Mouse (Mus musculus) testis, adult 2 months (tissue): ENCODE results near the gene Gramd1b. TPM values are rescaled to one million over a fixed set of nuclear protein-coding genes. Genes with fewer than 3 reads are reported as not detected.

Experiments used
- H3K27ac ChIP-seq: fragments of 200-500 bp; 2 replicates; pipeline ENCODE4 v1.5.1; 2012; ENCODE audit warnings: low read depth, low read length; ENCODE audit not compliant: control insufficient read depth, insufficient read depth
- H3K27me3 ChIP-seq: fragments of 200-500 bp; 2 replicates; pipeline ENCODE4 v1.6.1; 2012; ENCODE audit warnings: mild to moderate bottlenecking, low read length, moderate library complexity; ENCODE audit not compliant: control insufficient read depth, insufficient read depth
- H3K36me3 ChIP-seq: fragments of 200-500 bp; 2 replicates; pipeline ENCODE4 v1.6.1; 2012; ENCODE audit warnings: mild to moderate bottlenecking, low read length; ENCODE audit not compliant: control insufficient read depth, insufficient read depth
- H3K4me1 ChIP-seq: fragments of 200-500 bp; 2 replicates; pipeline ENCODE4 v1.6.1; 2012; ENCODE audit warnings: low read length; ENCODE audit not compliant: control insufficient read depth, insufficient read depth
- H3K4me3 ChIP-seq: fragments of 200-500 bp; 2 replicates; pipeline ENCODE4 v1.5.1; 2012; ENCODE audit warnings: low read depth, mild to moderate bottlenecking, low read length, moderate library complexity, mixed read lengths; ENCODE audit not compliant: control insufficient read depth
- CTCF ChIP-seq: fragments of 200-500 bp; IDR thresholded peaks from 2 replicates; pipeline ENCODE4 v1.5.1; 2012; ENCODE audit warnings: low read depth, mild to moderate bottlenecking, inconsistent platforms, low read length, moderate library complexity; ENCODE audit not compliant: control insufficient read depth, insufficient read depth, insufficient replicate concordance
- POLR2A ChIP-seq: fragments of 200-500 bp; IDR thresholded peaks from 2 replicates; pipeline ENCODE4 v1.6.1; 2012; ENCODE audit warnings: low read depth, mild to moderate bottlenecking, inconsistent platforms, low read length, moderate library complexity; ENCODE audit not compliant: control insufficient read depth
- polyA plus RNA-seq: library from polyadenylated mRNA; depleted of rRNA; stranded (reverse); fragments of >200 nt; gene quantifications from 2 replicates; pipeline ENCODE4 v1.2.3, GENCODE M21; 2012

Gramd1b gene
- polyA plus RNA-seq, 1 experiment: 143 TPM

DNA sequence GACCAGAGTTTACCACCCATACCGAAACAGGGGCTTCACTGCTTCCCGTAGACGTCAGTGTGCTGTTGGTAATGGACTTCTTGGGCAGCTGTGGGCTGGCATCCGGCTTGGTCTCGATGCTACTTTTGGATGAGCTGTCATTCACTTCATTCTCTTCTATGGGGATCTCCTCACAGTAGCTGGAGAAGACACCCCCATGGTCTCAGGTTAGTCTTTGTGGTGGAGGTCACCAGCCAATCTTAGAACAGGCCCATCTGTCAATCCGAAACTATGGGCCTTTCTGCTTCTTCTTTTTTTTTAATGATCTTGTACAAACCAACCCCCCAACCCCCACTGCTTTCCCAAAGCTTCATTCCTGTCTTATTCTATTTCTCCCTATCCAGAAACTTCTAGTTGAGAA, 221.3 kb downstream of the Gramd1b start:
- H3K27ac ChIP-seq: no peak overlapping the region
- no peaks in the 10 kb centered on the region for H3K27me3 ChIP-seq
- H3K4me3 ChIP-seq: no peak overlapping the region
- no peaks in the 10 kb centered on the region for H3K4me1 ChIP-seq
- peaks cover 3% of the 10 kb centered on the region; the same call in 1 of the 2 replicates for H3K36me3 ChIP-seq
- TF ChIP-seq CTCF (no peak), POLR2A (no peak)

GRCm38 (mm10) chr9:40307311-40307710, 223.9 kb downstream of the Gramd1b start:
- TF ChIP-seq CTCF: no peak
- TF ChIP-seq POLR2A: no peak
- Histone ChIP-seq H3K27me3 (no peaks in the 10 kb centered on the region), H3K36me3 (peaks cover 9% of the 10 kb centered on the region; the same call in 1 of the 2 replicates), H3K4me3 (peak overlapping the region; percentile 69), H3K27ac (peak overlapping the region; percentile 59), H3K4me1 (no peaks in the 10 kb centered on the region; the same call in none of the 2 replicates)

DNA sequence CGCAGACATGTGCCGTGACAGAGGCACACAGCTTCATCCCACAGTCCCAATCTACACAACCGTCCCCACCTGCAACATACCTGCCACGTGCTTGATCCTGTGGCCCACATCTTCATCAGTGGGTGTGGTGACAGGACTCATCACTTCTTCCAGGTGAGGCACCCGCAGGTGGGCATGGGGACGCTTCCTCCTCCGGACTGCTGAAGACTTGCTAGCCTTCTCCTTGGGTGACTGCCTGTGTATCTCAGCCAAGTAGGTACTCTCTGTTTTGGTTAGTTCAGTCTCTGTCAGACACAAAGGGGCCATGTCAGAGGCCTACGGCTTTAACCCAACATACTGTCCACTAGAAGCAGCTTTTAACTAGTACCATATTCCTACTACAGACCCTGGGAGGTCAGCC, 226.9 kb downstream of the Gramd1b start:
- peaks cover 8% of the 10 kb centered on the region; the same call in 1 of the 2 replicates for H3K36me3 ChIP-seq

GRCm38 (mm10) chr9:40302375-40302774, 228.8 kb downstream of the Gramd1b start:
- no peaks in the 10 kb centered on the region for H3K27me3 ChIP-seq
- H3K27ac ChIP-seq: no peak overlapping the region
- no peak overlapping the region for H3K4me3 ChIP-seq
- H3K36me3 ChIP-seq: peaks cover 8% of the 10 kb centered on the region; the same call in 1 of the 2 replicates
- TF ChIP-seq POLR2A (no peak), CTCF (no peak)
- no peaks in the 10 kb centered on the region; the same call in none of the 2 replicates for H3K4me1 ChIP-seq

More for the DNA sequence above, 226.9 kb downstream of the Gramd1b start:
- TF ChIP-seq CTCF (no peak), POLR2A (no peak)
- Histone ChIP-seq H3K27ac (no peak overlapping the region), H3K4me3 (no peak overlapping the region), H3K27me3 (no peaks in the 10 kb centered on the region), H3K4me1 (no peaks in the 10 kb centered on the region; the same call in none of the 2 replicates)

- TF ChIP-seq POLR2A (no peak), CTCF (no peak)
- H3K4me1 ChIP-seq: no peaks in the 10 kb centered on the region; the same call in none of the 2 replicates
- H3K27ac ChIP-seq: no peak overlapping the region; the same call in 1 of the 2 replicates
- H3K27me3 ChIP-seq: no peaks in the 10 kb centered on the region
- no peak overlapping the region for H3K4me3 ChIP-seq
- H3K36me3 ChIP-seq: peaks cover 8% of the 10 kb centered on the region; the same call in 1 of the 2 replicates
Measured at GRCm38 (mm10) chr9:40301475-40301874, 229.7 kb downstream of the Gramd1b start.

DNA sequence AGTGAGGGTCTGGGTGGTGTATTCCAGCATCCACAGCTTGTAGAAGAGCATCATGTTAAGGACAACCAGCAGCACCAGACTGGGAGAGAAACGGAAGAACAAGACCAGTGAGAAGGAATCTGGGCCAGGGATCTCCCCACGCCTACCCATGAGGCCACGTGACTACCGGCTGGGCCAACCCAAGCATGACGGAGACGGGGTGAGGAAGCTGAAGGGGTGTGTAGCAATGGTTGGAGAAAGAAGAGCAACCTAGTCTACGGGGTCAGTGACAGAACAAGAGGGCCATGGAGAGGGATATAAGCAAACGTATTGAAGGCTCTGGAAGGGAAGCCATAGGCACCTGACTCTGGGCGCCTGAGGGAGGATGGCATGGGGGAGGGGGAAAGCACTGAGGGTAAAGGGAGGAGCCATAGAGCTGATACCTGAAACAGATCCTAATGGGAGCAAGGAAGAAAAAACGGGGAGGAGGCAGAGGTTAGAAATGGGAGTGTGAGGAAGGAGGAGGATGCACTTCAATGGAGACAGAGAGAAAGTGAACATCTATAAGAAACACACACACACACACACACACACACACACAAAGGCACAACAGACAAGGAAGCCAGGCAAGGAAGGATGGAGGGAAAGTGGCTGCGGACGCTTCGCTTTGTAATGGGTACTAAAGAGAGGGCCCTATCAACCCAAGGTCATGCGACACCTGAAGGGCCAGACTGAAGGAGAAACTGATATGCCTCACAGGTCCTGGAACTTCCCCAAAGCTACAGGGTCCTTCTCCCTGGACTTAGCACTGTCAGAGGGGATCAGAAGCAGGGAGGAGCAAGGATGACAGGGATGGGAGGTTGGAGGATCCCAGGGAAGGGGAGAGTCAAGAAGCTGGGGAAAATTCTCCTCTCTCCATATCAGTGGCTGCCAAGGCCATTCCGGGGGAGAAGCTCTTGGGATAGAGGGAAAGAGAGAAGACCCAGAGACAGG, 230.9 kb downstream of the Gramd1b start:
- no peak overlapping the region for H3K4me3 ChIP-seq
- H3K27me3 ChIP-seq: no peaks in the 10 kb centered on the region
- H3K4me1 ChIP-seq: no peaks in the 10 kb centered on the region; the same call in none of the 2 replicates
- H3K27ac ChIP-seq: no peak overlapping the region
- peaks cover 8% of the 10 kb centered on the region; the same call in 1 of the 2 replicates for H3K36me3 ChIP-seq
- no peak for TF ChIP-seq CTCF
- TF ChIP-seq POLR2A: no peak

DNA sequence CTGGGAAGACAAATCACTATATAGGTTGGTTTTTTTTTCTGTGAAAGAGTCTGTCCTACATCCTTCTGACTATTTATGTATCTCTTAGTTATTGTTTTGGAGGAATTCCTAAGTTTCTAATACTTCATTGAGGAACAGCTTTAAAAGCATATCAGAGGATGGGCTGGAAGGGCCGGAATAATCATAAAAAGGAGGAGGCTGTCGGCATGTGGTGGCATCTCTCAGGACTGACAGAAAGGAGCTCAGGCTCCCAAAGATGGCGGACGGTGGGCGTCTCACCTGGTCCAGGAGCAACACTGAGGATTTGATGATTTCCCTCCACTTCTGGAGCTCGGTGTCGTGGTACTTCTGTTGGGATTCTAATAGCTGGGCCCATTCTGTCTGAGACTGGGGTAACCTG, 231.9 kb downstream of the Gramd1b start:
- no peaks in the 10 kb centered on the region; the same call in none of the 2 replicates for H3K4me1 ChIP-seq
- no peaks in the 10 kb centered on the region for H3K27me3 ChIP-seq
- TF ChIP-seq POLR2A: no peak
- no peak for TF ChIP-seq CTCF
- no peak overlapping the region for H3K4me3 ChIP-seq
- no peak overlapping the region for H3K27ac ChIP-seq
- H3K36me3 ChIP-seq: peaks cover 8% of the 10 kb centered on the region; the same call in 1 of the 2 replicates
